ENCODE assay signal across 23 mouse cellular contexts in genomic region chr10:65716914-65717610, GRCm38 (mm10).
"Had no signal": no experiment of that assay in that cellular context is flagged by ENCODE, and none has a peak within 500 bp of the region (broad histone marks: within the 10 kb centered on the region; RNA-seq: fewer than 3 reads in every experiment).

No protein-coding gene starts in this region.

- H3K27me3 ChIP-seq: liver, embryonic 13.5 days; liver, embryonic 15.5 days; lung, embryonic 15.5 days; megakaryocyte, embryonic 14.5 days; midbrain, embryonic 13.5 days; midbrain, embryonic 15.5 days; neural tube, embryonic 12.5 days had no signal

- H3K4me2 ChIP-seq: liver, embryonic 13.5 days; liver, embryonic 15.5 days; lung, embryonic 15.5 days; midbrain, embryonic 11.5 days; midbrain, embryonic 13.5 days; midbrain, embryonic 15.5 days; neural tube, embryonic 12.5 days had no signal

- H3K36me3 ChIP-seq: liver, embryonic 13.5 days; liver, embryonic 15.5 days; lung, embryonic 15.5 days; midbrain, embryonic 13.5 days; midbrain, embryonic 15.5 days; neural tube, embryonic 12.5 days had no signal

- ATAC-seq: liver, postnatal 0 days; lung, postnatal 0 days; midbrain, embryonic 13.5 days; midbrain, embryonic 15.5 days had no signal

- H3K9ac ChIP-seq: liver, embryonic 13.5 days; liver, embryonic 15.5 days; liver, postnatal 0 days; lung, embryonic 15.5 days; midbrain, embryonic 13.5 days; midbrain, embryonic 15.5 days; neural tube, embryonic 12.5 days had no signal

- H3K27ac ChIP-seq: liver, embryonic 13.5 days; liver, embryonic 15.5 days; lung, embryonic 15.5 days; macrophage; midbrain, embryonic 13.5 days; midbrain, embryonic 15.5 days; neural tube, embryonic 12.5 days had no signal

- H3K4me1 ChIP-seq: liver, embryonic 13.5 days; liver, embryonic 15.5 days; lung, embryonic 15.5 days; megakaryocyte, embryonic 14.5 days; midbrain, embryonic 13.5 days; midbrain, embryonic 15.5 days; neural tube, embryonic 12.5 days had no signal

- DNase-seq: liver, embryonic 13.5 days; liver, postnatal 0 days; lung, adult 2 months; lung, postnatal 14 days; lung, postnatal 36 days; retina, postnatal 1 day; right cerebral cortex, adult 18-20 months; right cerebral cortex, postnatal 25 days; right cerebral cortex, postnatal 4 days; spleen, adult 18-20 months; thymus, adult 18-20 months; thymus, postnatal 14 days; thymus, postnatal 36 days had no signal

- H3K9me3 ChIP-seq: liver, embryonic 13.5 days; liver, embryonic 15.5 days; lung, embryonic 15.5 days; megakaryocyte, embryonic 14.5 days; midbrain, embryonic 13.5 days; midbrain, embryonic 15.5 days; neural tube, embryonic 12.5 days had no signal

- H3K4me3 ChIP-seq: liver, embryonic 13.5 days; liver, embryonic 15.5 days; lung, embryonic 15.5 days; megakaryocyte, embryonic 14.5 days; midbrain, embryonic 13.5 days; midbrain, embryonic 15.5 days; myocyte; neural tube, embryonic 12.5 days had no signal
